Mouse (Mus musculus) liver (tissue): Measurements from ENCODE around the gene Sipa1.

Experiments used
- DNase-seq: peaks from one replicate; pipeline ENCODE4 v3.0.0-alpha.2; 2020; ENCODE audit warnings: mixed read lengths

Gene Sipa1

GRCm38 (mm10) chr19:5603664-5604063 lies 59.8 kb downstream of the Sipa1 start:
- no peak for DNase-seq

- peak; percentile 85 for DNase-seq
These were observed 61.6 kb downstream of the Sipa1 start, which contains the start of gene Rnaseh2c for GRCm38 (mm10) chr19:5601752-5602541. TSS of gene Rnaseh2c (plus strand) at chr19:5601873.
